ENCODE assay signal across 9 mouse cellular contexts in the genomic region with DNA sequence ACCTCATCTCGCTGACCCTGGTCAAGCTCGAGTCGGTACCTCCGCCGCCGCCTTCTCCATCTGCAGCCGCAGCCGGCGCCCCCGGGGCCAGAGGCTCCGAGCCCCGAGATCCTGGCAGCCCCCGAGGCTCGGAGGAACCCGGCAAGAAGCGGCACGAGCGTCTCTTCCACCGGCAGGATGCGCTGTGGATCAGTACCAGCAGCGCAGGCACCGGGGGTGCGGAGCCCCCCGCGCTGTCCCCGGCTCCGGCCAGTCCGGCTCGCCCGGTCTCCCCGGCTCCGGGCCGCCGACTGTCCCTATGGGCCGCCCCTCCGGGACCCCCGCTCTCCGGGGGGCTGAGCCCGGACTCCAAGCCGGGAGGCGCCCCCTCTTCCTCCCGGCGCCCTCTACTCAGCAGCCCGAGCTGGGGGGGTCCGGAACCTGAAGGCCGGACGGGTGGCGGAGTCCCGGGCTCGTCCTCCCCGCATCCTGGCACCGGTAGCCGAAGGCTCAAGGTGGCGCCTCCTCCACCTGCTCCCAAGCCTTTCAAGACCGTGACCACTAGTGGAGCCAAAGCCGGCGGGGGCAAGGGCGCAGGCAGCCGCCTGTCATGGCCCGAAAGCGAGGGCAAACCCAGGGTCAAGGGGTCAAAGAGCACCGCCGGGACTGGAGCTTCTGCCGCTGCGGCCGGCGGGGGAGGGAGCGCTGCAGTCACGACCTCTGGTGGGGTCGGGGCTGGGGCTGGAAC. TPM values are rescaled to one million over a fixed set of nuclear protein-coding genes. Genes with fewer than 3 reads are reported as not detected.
DNase-seq lines count a peak whose midpoint lies in the region; ATAC-seq and TF ChIP-seq lines count a peak whose summit lies in the region.
"Had no signal": no experiment of that assay in that cellular context is flagged by ENCODE, and none has a peak within 500 bp of the region (broad histone marks: within the 10 kb centered on the region; RNA-seq: fewer than 3 reads in every experiment).

No protein-coding gene starts in this region.

- peak overlapping the region in 1 of 2 experiments; percentile 35; a peak in 3 of 4 replicates for H3K4me3 ChIP-seq in liver, embryonic 14.5 days (ENCODE audit: insufficient read depth in 1 of 2, low read depth in 2 of 2, low read length in 2 of 2)

- H3K9me3 ChIP-seq in liver, embryonic 14.5 days (ENCODE audit: control insufficient read depth, low read length), result no peaks in the 10 kb centered on the region

- TF ChIP-seq EP300 in liver, embryonic 14.5 days (IDR thresholded peaks at IDR 0.05; ENCODE audit: low read depth), result no peak

- intact Hi-C loops in heart, postnatal 14 days (cut with DNase I), result no loop called here

- H3K27me3 ChIP-seq in liver, embryonic 14.5 days (ENCODE audit: control insufficient read depth, insufficient read depth, low read length), result peaks cover 38% of the 10 kb centered on the region

- WGBS in liver, embryonic 14.5 days (ENCODE audit: insufficient replicate concordance), result 38% methylated on average over 70 of the region's 70 CpGs

- no peaks in the 10 kb centered on the region for H3K36me3 ChIP-seq in liver, embryonic 14.5 days (replicated peaks; ENCODE audit: control insufficient read depth, insufficient read depth, low read depth)
- H3K36me3 ChIP-seq: G1E had no signal

- 0 out of 2 replicates have a peak, but pooled peaks have one; percentile 5 for TF ChIP-seq CTCF in liver, embryonic 14.5 days (IDR thresholded peaks at IDR 0.05; ENCODE audit: low read depth)

- H3K4me2 ChIP-seq in liver, embryonic 14.5 days (ENCODE audit: low read depth), result peak overlapping the region; percentile 53

- no peak overlapping the region for H3K27ac ChIP-seq in liver, embryonic 14.5 days

- peaks cover 2 to 7% of the 10 kb centered on the region in 2 experiments; a peak in 3 of 4 replicates for H3K4me1 ChIP-seq in liver, embryonic 14.5 days (replicated peaks; ENCODE audit: control insufficient read depth in 2 of 2, insufficient read depth in 2 of 2, low read length in 1 of 2)

- H3K9ac ChIP-seq in liver, embryonic 14.5 days (replicated peaks), result no peak overlapping the region

- no peak for ATAC-seq in liver, embryonic 14.5 days (ENCODE audit: insufficient read depth)
- ATAC-seq in inflammation-experienced regulatory T-cells, adult 6 months, result no peak

- DNase-seq in kidney, adult 9 months, result peak; percentile 23
- DNase-seq in kidney, adult 11 months, result no peak
- peak; percentile 82 for DNase-seq in cerebellum, adult 9-11 months
- DNase-seq in heart, postnatal 14 days, result peak; percentile 35 to 51
- DNase-seq in liver, embryonic 14.5 days (ENCODE audit: low read depth in 3 of 3, low spot score in 3 of 3), result no peak
- DNase-seq in yolk sac, embryonic 10.5 days (ENCODE audit: low spot score), result peak; percentile 37
- DNase-seq in thymus, postnatal 25 days, result no peak

RNA-seq across cellular contexts. Expression of gene Agap2, which starts 4.7 kb away (rescaled TPM):
- total RNA-seq in heart, postnatal 14 days (2021), result 10 to 100 TPM; 12.2 to 12.3 TPM
- polyA plus RNA-seq in liver, embryonic 14.5 days (2012; rRNA removed), result 3.0 and 3.7 TPM in 2 replicates
- 0.57 and 0.59 TPM in 2 replicates for polyA plus RNA-seq in liver, embryonic 14.5 days (2014; fragmentation: Nextera tagmentation; extraction: Ambion mirVana)
- polyA plus RNA-seq in inflammation-experienced regulatory T-cells, adult 6 months (2017; shearing (Covaris generic)), result 10 to 100 TPM; 25.9 to 32.1 (median 31.2) TPM

RNA-seq across cellular contexts. Expression of gene Tspan31, which starts 9.8 kb away (rescaled TPM):
- 10 to 100 TPM; 47.3 to 50.0 TPM for total RNA-seq in heart, postnatal 14 days (2021)
- polyA plus RNA-seq in liver, embryonic 14.5 days (2012; rRNA removed), result 35.8 and 41.8 TPM in 2 replicates
- 18.9 and 23.8 TPM in 2 replicates for polyA plus RNA-seq in liver, embryonic 14.5 days (2014; fragmentation: Nextera tagmentation; extraction: Ambion mirVana)
- 100 to 1,000 TPM in 2 of 3 experiments, 10 to 100 TPM in 1; 97.8 to 134 (median 127) TPM for polyA plus RNA-seq in inflammation-experienced regulatory T-cells, adult 6 months (2017; shearing (Covaris generic))

RNA-seq across cellular contexts. Expression of gene Cdk4, which starts 16.5 kb away (rescaled TPM):
- total RNA-seq in heart, postnatal 14 days (2021), result 100 to 1,000 TPM in 1 of 2 experiments, 10 to 100 TPM in 1; 92.4 to 113 TPM
- 175 and 221 TPM in 2 replicates for polyA plus RNA-seq in liver, embryonic 14.5 days (2012; rRNA removed)
- 519 and 576 TPM in 2 replicates for polyA plus RNA-seq in liver, embryonic 14.5 days (2014; fragmentation: Nextera tagmentation; extraction: Ambion mirVana)
- polyA plus RNA-seq in inflammation-experienced regulatory T-cells, adult 6 months (2017; shearing (Covaris generic)), result 100 to 1,000 TPM; 284 to 347 (median 295) TPM

RNA-seq across cellular contexts. Expression of gene March9, which starts 19.8 kb away (rescaled TPM):
- total RNA-seq in heart, postnatal 14 days (2021), result 1 to 10 TPM; 1.6 TPM
- 0.07 and 0.12 TPM in 2 replicates for polyA plus RNA-seq in liver, embryonic 14.5 days (2012; rRNA removed)
- polyA plus RNA-seq in liver, embryonic 14.5 days (2014; fragmentation: Nextera tagmentation; extraction: Ambion mirVana), result not detected in 2 replicates
- polyA plus RNA-seq in inflammation-experienced regulatory T-cells, adult 6 months (2017; shearing (Covaris generic)), result under 1 TPM; 0.35 to 0.84 (median 0.72) TPM

RNA-seq across cellular contexts. Expression of gene Cyp27b1, which starts 31.8 kb away (rescaled TPM):
- under 1 TPM; 0.27 to 0.50 TPM for total RNA-seq in heart, postnatal 14 days (2021)
- polyA plus RNA-seq in liver, embryonic 14.5 days (2012; rRNA removed), result 0.07 and 0.08 TPM in 2 replicates
- polyA plus RNA-seq in liver, embryonic 14.5 days (2014; fragmentation: Nextera tagmentation; extraction: Ambion mirVana), result not detected in 2 replicates
- polyA plus RNA-seq in inflammation-experienced regulatory T-cells, adult 6 months (2017; shearing (Covaris generic)), result not detected

Comparison
In these comparisons a context has a peak if more than half of its experiments do, and no peak if none do; other contexts are left out.
1. DNase-seq: peak in kidney, adult 9 months (single experiment), cerebellum, adult 9-11 months (single experiment), heart, postnatal 14 days (2 of 2) and yolk sac, embryonic 10.5 days (single experiment); none in kidney, adult 11 months (single experiment), liver, embryonic 14.5 days (0 of 3) and thymus, postnatal 25 days (single experiment).
2. RNA of gene Agap2, which starts 4.7 kb away (polyA plus RNA-seq): 25.9 to 32.1 TPM in inflammation-experienced regulatory T-cells, adult 6 months; 0.57 to 3.7 TPM in liver, embryonic 14.5 days; every median in the first group is over 4 times any median in the second.